Mouse (Mus musculus): ENCODE measurements around the gene Pnp2. TPM values are rescaled to one million over a fixed set of nuclear protein-coding genes. Genes with fewer than 3 reads are reported as not detected.
A peak's percentile ranks its signal among the peaks of the same experiment; 100 is the strongest.

The Pnp2 gene
- polyA plus RNA-seq, 1 experiment from 2014 or later, result not detected

- Histone ChIP-seq H3K4me1 (ENCODE audit: control insufficient read depth, insufficient read depth, low read length) (no peaks in the 10 kb centered on the region), H3K4me3 (ENCODE audit: low read depth, low read length) (no peak overlapping the region), H3K36me3 (ENCODE audit: control insufficient read depth, insufficient read depth, low read length) (no peaks in the 10 kb centered on the region), H3K27me3 (ENCODE audit: control insufficient read depth, insufficient read depth, low read length) (no peaks in the 10 kb centered on the region), H3K27ac (ENCODE audit: low read length) (peak overlapping the region; percentile 77; the same call in 1 of the 2 replicates), H3K4me2 (replicated peaks; ENCODE audit: low read depth, low read length) (no peak overlapping the region), H3K9ac (replicated peaks; ENCODE audit: low read depth, low read length) (no peak overlapping the region), H3K9me3 (ENCODE audit: control insufficient read depth, low read depth, low read length) (no peaks in the 10 kb centered on the region)
- WGBS, result 82% methylated on average over 6 of the region's 6 CpGs
- ATAC-seq (ENCODE audit: insufficient number of reproducible peaks, insufficient read depth, low FRiP score, low read depth), result no peak
These were observed 53.8 kb downstream of the Pnp2 start for GRCm38 (mm10) chr14:51009572-51009971.

Other genes starting within 250 kb of the Pnp2 start
- gene Olfr748, start 248.6 kb upstream of the Pnp2 start, polyA plus RNA-seq (2014; fragmentation: Nextera tagmentation; extraction: Ambion mirVana), result not detected in 2 replicates
- not detected in 2 replicates for gene Olfr749, start 210.9 kb upstream of the Pnp2 start, polyA plus RNA-seq (2014; fragmentation: Nextera tagmentation; extraction: Ambion mirVana)
- 77.3 and 79.6 TPM in 2 replicates for gene Ttc5, start 170.5 kb upstream of the Pnp2 start, polyA plus RNA-seq (2014; fragmentation: Nextera tagmentation; extraction: Ambion mirVana)
- gene Ccnb1ip1, start 148.3 kb upstream of the Pnp2 start, polyA plus RNA-seq (2014; fragmentation: Nextera tagmentation; extraction: Ambion mirVana), result not detected in 2 replicates
- gene Parp2, start 148.2 kb upstream of the Pnp2 start, polyA plus RNA-seq (2014; fragmentation: Nextera tagmentation; extraction: Ambion mirVana), result 71.8 and 76.2 TPM in 2 replicates
- gene Tep1, start 85.4 kb upstream of the Pnp2 start, polyA plus RNA-seq (2014; fragmentation: Nextera tagmentation; extraction: Ambion mirVana), result 8.6 and 8.7 TPM in 2 replicates
- 0.14 and 0.35 TPM in 2 replicates for gene Klhl33, start 58.5 kb upstream of the Pnp2 start, polyA plus RNA-seq (2014; fragmentation: Nextera tagmentation; extraction: Ambion mirVana)
- 149 and 169 TPM in 2 replicates for gene Osgep, start 31.1 kb upstream of the Pnp2 start, polyA plus RNA-seq (2014; fragmentation: Nextera tagmentation; extraction: Ambion mirVana)
- gene Apex1, start 31.0 kb upstream of the Pnp2 start, polyA plus RNA-seq (2014; fragmentation: Nextera tagmentation; extraction: Ambion mirVana), result 217 and 223 TPM in 2 replicates
- 41.0 and 50.2 TPM in 2 replicates for gene Pip4p1, start 25.1 kb upstream of the Pnp2 start, polyA plus RNA-seq (2014; fragmentation: Nextera tagmentation; extraction: Ambion mirVana)
- 59.5 and 65.1 TPM in 2 replicates for gene Pnp, start 24.9 kb upstream of the Pnp2 start, polyA plus RNA-seq (2014; fragmentation: Nextera tagmentation; extraction: Ambion mirVana)
- gene Gm49342, start 11.5 kb upstream of the Pnp2 start, polyA plus RNA-seq (2014; fragmentation: Nextera tagmentation; extraction: Ambion mirVana), result not detected in 2 replicates
- 0.22 TPM in 1 of 2 replicates, not detected in the other for gene Rnase10, start 51.8 kb downstream of the Pnp2 start, polyA plus RNA-seq (2014; fragmentation: Nextera tagmentation; extraction: Ambion mirVana)
- gene Rnase9, start 85.9 kb downstream of the Pnp2 start, polyA plus RNA-seq (2014; fragmentation: Nextera tagmentation; extraction: Ambion mirVana), result not detected in 2 replicates
- not detected in 2 replicates for gene Rnase11, start 94.2 kb downstream of the Pnp2 start, polyA plus RNA-seq (2014; fragmentation: Nextera tagmentation; extraction: Ambion mirVana)
- 0.80 TPM in 1 of 2 replicates, not detected in the other for gene Rnase12, start 101.7 kb downstream of the Pnp2 start, polyA plus RNA-seq (2014; fragmentation: Nextera tagmentation; extraction: Ambion mirVana)
- not detected in 2 replicates for gene Olfr750, start 118.4 kb downstream of the Pnp2 start, polyA plus RNA-seq (2014; fragmentation: Nextera tagmentation; extraction: Ambion mirVana)
- gene Rnase4, start 135.1 kb downstream of the Pnp2 start, polyA plus RNA-seq (2014; fragmentation: Nextera tagmentation; extraction: Ambion mirVana), result 60.3 and 72.3 TPM in 2 replicates
- gene Ang, start 135.2 kb downstream of the Pnp2 start, polyA plus RNA-seq (2014; fragmentation: Nextera tagmentation; extraction: Ambion mirVana), result 11.6 and 16.5 TPM in 2 replicates
- not detected in 2 replicates for gene Eddm3b, start 158.4 kb downstream of the Pnp2 start, polyA plus RNA-seq (2014; fragmentation: Nextera tagmentation; extraction: Ambion mirVana)
- gene Rnase6, start 167.9 kb downstream of the Pnp2 start, polyA plus RNA-seq (2014; fragmentation: Nextera tagmentation; extraction: Ambion mirVana), result 0.32 and 1.4 TPM in 2 replicates
- gene Rnase1, start 190.8 kb downstream of the Pnp2 start, polyA plus RNA-seq (2014; fragmentation: Nextera tagmentation; extraction: Ambion mirVana), result 0.87 and 1.5 TPM in 2 replicates
- gene Rnase2b, start 206.3 kb downstream of the Pnp2 start, polyA plus RNA-seq (2014; fragmentation: Nextera tagmentation; extraction: Ambion mirVana), result not detected in 2 replicates
- gene Ang2, start 243.2 kb downstream of the Pnp2 start, polyA plus RNA-seq (2014; fragmentation: Nextera tagmentation; extraction: Ambion mirVana), result not detected in 2 replicates
- gene Ear14, start 247.4 kb downstream of the Pnp2 start, polyA plus RNA-seq (2014; fragmentation: Nextera tagmentation; extraction: Ambion mirVana), result not detected in 2 replicates